Mouse (Mus musculus): ENCODE measurements around the gene AK157302. TPM values are rescaled to one million over a fixed set of nuclear protein-coding genes. Genes with fewer than 3 reads are reported as not detected.

AK157302 gene
- polyA plus RNA-seq, 1 experiment from 2014 or later = 0.59 TPM

MicroRNA genes within 50 kb of the gene (microRNA counts, 519-probe panel; counts per million panel counts)
- 3,771 counts per million, percentile 77 among the panel's probes with 10 or more counts for microRNA mmu-miR-1896

Small RNA genes within 50 kb of the gene (microRNA-seq; reads per million reads assigned to microRNA genes)
- gene Mir1896 = not detected

Other genes with a start within 250 kb of the AK157302 start
- not detected in 2 replicates for gene Gpx5, start 202.5 kb upstream of the AK157302 start, polyA plus RNA-seq (2015; fragmentation: Nextera tagmentation; extraction: Ambion mirVana)
- not detected in 2 replicates for gene Gpx6, start 183.1 kb upstream of the AK157302 start, polyA plus RNA-seq (2015; fragmentation: Nextera tagmentation; extraction: Ambion mirVana)
- gene Olfr1367, start 148.3 kb upstream of the AK157302 start, polyA plus RNA-seq (2015; fragmentation: Nextera tagmentation; extraction: Ambion mirVana) = not detected in 2 replicates
- 3.0 and 3.1 TPM in 2 replicates for gene Zscan12, start 132.4 kb upstream of the AK157302 start, polyA plus RNA-seq (2015; fragmentation: Nextera tagmentation; extraction: Ambion mirVana)
- 28.9 and 32.1 TPM in 2 replicates for gene Zkscan3, start 92.5 kb upstream of the AK157302 start, polyA plus RNA-seq (2015; fragmentation: Nextera tagmentation; extraction: Ambion mirVana)
- gene Pgbd1, start 54.2 kb upstream of the AK157302 start, polyA plus RNA-seq (2015; fragmentation: Nextera tagmentation; extraction: Ambion mirVana) = 1.0 and 1.2 TPM in 2 replicates
- 9.6 and 11.0 TPM in 2 replicates for gene Zscan26, start 41.5 kb upstream of the AK157302 start, polyA plus RNA-seq (2015; fragmentation: Nextera tagmentation; extraction: Ambion mirVana)
- 0.66 and 0.94 TPM in 2 replicates for gene Nkapl, start 26.7 kb upstream of the AK157302 start, polyA plus RNA-seq (2015; fragmentation: Nextera tagmentation; extraction: Ambion mirVana)
- 0.31 and 0.38 TPM in 2 replicates for gene Zkscan4, start 16.3 kb upstream of the AK157302 start, polyA plus RNA-seq (2015; fragmentation: Nextera tagmentation; extraction: Ambion mirVana)
- not detected in 2 replicates for gene Gm10065, start 15.8 kb upstream of the AK157302 start, polyA plus RNA-seq (2015; fragmentation: Nextera tagmentation; extraction: Ambion mirVana)
- 4.8 and 7.3 TPM in 2 replicates for gene Gm11273, start 6.2 kb downstream of the AK157302 start, polyA plus RNA-seq (2015; fragmentation: Nextera tagmentation; extraction: Ambion mirVana)
- gene Zkscan8, start 35.9 kb downstream of the AK157302 start, polyA plus RNA-seq (2015; fragmentation: Nextera tagmentation; extraction: Ambion mirVana) = 1.1 and 1.2 TPM in 2 replicates
- gene Olfr1366, start 47.6 kb downstream of the AK157302 start, polyA plus RNA-seq (2015; fragmentation: Nextera tagmentation; extraction: Ambion mirVana) = not detected in 2 replicates
- not detected in 2 replicates for gene Olfr1535, start 64.7 kb downstream of the AK157302 start, polyA plus RNA-seq (2015; fragmentation: Nextera tagmentation; extraction: Ambion mirVana)
- gene Olfr1364, start 86.5 kb downstream of the AK157302 start, polyA plus RNA-seq (2015; fragmentation: Nextera tagmentation; extraction: Ambion mirVana) = not detected in 2 replicates
- not detected in 2 replicates for gene Olfr1362, start 118.8 kb downstream of the AK157302 start, polyA plus RNA-seq (2015; fragmentation: Nextera tagmentation; extraction: Ambion mirVana)
- gene Olfr11, start 147.3 kb downstream of the AK157302 start, polyA plus RNA-seq (2015; fragmentation: Nextera tagmentation; extraction: Ambion mirVana) = not detected in 2 replicates
- gene Olfr1361, start 168.2 kb downstream of the AK157302 start, polyA plus RNA-seq (2015; fragmentation: Nextera tagmentation; extraction: Ambion mirVana) = not detected in 2 replicates
- not detected in 2 replicates for gene Olfr1360, start 182.2 kb downstream of the AK157302 start, polyA plus RNA-seq (2015; fragmentation: Nextera tagmentation; extraction: Ambion mirVana)
- gene Olfr1359, start 202.9 kb downstream of the AK157302 start, polyA plus RNA-seq (2015; fragmentation: Nextera tagmentation; extraction: Ambion mirVana) = not detected in 2 replicates
- gene Hist1h2bl, start 220.9 kb downstream of the AK157302 start, polyA plus RNA-seq (2015; fragmentation: Nextera tagmentation; extraction: Ambion mirVana) = 3.2 and 3.4 TPM in 2 replicates
- gene Hist1h2ai, start 221.2 kb downstream of the AK157302 start, polyA plus RNA-seq (2015; fragmentation: Nextera tagmentation; extraction: Ambion mirVana) = 6.7 and 19.9 TPM in 2 replicates
- 4.3 and 10.4 TPM in 2 replicates for gene Hist1h3h, start 222.4 kb downstream of the AK157302 start, polyA plus RNA-seq (2015; fragmentation: Nextera tagmentation; extraction: Ambion mirVana)
- 7.6 and 8.8 TPM in 2 replicates for gene Hist1h2bm, start 226.8 kb downstream of the AK157302 start, polyA plus RNA-seq (2015; fragmentation: Nextera tagmentation; extraction: Ambion mirVana)
- gene Hist1h4j, start 239.8 kb downstream of the AK157302 start, polyA plus RNA-seq (2015; fragmentation: Nextera tagmentation; extraction: Ambion mirVana) = 0.86 and 0.88 TPM in 2 replicates

All from liver, embryonic 15.5 days (tissue).